Mouse (Mus musculus) thymus, adult 18-20 months (tissue): ENCODE measurements around the gene Dnajc28.
A peak's percentile ranks its signal among the peaks of the same experiment; 100 is the strongest.

Experiments used
- DNase-seq, 2 experiments: peaks; one replicate each; pipeline ENCODE4 v3.0.0; 2022; ENCODE audit warnings: mixed read lengths in 2 of 2

The Dnajc28 gene

DNA sequence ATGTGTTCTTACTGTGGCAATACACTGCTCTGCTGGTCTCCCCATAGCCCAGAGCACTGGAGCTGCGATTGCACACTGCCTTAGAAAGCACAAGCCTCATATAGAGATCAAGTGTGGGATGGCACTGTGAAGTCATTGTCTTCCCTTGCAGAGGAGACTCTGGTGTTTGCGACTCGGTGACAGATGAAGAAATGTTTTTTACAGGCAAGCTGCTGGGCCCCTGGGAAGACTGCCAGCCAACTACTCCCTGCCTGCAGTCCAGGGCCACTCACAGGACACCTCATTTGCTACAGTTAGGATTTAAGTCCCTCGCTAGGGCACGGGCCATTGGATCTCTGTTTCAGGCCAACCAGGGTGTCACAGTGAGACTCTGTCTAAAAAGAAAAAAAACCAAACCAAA lies 13.6 kb upstream of the Dnajc28 start:
- no peak for DNase-seq

DNA sequence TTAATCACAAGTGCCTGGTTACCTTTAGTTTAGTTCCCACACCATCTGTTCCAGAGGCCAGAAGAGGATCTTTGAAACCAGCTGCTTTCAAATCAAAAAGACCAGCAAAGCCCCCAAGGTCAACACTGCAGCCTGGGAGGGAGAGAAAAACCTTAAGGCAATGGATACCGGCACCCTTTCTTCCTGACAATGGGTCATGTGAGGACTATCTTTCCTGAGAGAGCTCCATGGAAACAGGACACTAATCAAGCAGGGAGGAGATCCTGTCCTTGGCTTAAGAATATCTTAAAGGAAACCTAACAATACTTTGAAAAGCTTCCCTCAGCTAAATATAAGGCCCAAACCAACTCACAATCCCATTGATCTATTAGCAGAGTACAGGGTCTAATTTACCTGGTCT lies 11.8 kb upstream of the Dnajc28 start:
- DNase-seq: no peak

DNA sequence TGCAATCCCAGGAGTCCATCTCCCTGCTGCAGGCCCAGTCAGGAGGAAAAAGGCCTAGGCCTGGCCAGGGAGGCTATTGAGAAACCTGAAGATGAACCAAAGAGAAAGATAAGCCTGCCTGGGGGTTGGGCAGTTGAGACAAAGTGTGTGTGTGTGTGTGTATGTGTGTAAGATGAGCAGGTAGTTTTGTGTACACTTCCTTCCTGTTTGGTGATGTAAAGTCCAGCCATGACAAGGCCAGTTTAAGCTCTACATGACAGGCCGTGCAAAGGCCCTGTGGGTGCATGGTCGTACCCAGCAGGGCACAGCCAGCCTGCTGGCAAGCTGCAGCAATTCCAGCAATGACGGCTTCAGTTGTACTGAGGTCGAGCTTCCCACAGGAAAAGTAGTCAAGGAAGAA lies 10.9 kb upstream of the Dnajc28 start:
- no peak for DNase-seq

GRCm38 (mm10) chr16:91628673-91629072 lies 9.8 kb upstream of the Dnajc28 start:
- DNase-seq: no peak

- no peak for DNase-seq
Measured at GRCm38 (mm10) chr16:91627831-91628230, 9.0 kb upstream of the Dnajc28 start.

- no peak for DNase-seq
Measured at GRCm38 (mm10) chr16:91623074-91623473, 4.2 kb upstream of the Dnajc28 start.

DNA sequence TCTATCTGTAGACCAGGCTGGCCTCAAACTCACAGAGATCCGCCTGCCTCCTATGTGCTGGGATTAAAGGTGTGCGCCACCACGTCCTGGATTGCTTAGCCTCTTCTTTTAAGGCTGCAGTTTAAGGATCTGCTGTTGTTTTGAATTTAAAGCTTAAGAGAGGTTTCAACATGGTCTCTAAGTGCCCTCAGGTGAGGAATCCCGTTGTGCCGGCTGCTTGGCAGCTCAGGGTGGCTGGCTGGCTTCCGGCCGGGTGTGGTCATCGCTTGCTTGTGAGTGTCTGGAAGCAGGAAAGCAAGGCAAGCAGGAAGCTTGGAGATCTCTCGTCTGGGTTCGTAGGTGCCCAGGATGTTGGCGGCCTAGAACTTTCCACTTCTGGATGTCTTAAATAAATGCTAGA lies 2.2 kb upstream of the Dnajc28 start:
- no peak for DNase-seq

DNA sequence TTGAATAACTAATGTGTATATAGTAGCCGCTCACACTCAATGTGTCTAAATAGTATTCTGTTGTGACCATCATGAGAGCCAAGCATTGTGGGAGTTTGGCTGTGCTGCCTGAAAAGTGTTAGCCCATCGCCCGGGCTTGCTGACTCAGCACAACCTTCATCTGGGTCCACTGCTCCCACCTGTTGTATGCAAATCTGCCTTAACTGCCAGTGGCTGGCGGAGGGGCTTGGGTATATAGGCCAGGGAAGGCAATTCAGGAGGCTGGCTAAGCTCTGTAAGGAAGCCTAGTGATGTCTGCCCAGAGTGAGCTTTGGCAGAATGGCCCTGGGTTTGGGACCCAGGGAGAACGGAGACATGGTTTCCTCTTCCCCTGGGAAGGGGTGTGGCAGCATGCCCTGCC lies 1.4 kb upstream of the Dnajc28 start:
- DNase-seq: no peak

DNA sequence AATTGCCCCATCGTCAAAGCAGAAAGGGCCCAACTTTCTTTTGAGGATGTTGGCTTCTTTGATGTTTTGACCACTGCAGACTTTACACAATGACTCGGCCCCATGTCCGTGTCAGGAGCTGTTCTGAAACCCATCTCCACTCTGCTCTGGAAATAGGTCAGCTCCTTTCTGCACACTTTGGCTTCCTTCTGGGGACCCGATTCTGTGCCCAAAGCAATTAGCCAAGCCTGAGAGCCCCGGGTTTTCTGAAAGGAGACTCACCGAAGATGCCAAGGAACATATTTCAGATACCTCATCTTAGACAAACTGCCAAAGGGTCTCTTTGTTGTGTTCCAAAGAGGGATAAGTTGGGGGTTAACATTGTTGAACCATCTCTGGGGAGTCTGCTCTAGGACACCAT lies 4.3 kb downstream of the Dnajc28 start:
- no peak for DNase-seq

- DNase-seq: no peak
Measured at GRCm38 (mm10) chr16:91612525-91612924, 6.3 kb downstream of the Dnajc28 start.

DNA sequence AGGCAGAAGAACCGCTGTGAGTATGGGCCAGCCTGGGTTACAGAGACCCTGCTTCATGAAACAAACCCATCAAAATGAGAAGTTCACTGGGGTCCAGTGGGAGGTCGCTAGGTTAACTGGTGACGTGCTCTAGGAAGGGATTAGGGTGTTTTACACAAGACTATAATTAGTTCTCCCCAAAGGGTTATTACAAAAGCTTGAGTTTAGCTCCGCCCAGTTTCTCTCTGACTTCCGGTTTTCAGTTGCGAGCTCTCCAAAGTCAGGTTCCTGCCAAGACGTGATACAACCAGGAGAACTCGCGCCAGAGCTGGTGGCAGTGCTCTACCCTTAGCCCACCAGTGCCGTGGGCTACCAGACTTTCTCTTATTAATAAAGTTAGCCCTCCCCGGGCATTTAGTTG lies 7.6 kb downstream of the Dnajc28 start:
- no peak for DNase-seq

GRCm38 (mm10) chr16:91609501-91610245 lies 9.2 kb downstream of the Dnajc28 start:
- no peak for DNase-seq

DNA sequence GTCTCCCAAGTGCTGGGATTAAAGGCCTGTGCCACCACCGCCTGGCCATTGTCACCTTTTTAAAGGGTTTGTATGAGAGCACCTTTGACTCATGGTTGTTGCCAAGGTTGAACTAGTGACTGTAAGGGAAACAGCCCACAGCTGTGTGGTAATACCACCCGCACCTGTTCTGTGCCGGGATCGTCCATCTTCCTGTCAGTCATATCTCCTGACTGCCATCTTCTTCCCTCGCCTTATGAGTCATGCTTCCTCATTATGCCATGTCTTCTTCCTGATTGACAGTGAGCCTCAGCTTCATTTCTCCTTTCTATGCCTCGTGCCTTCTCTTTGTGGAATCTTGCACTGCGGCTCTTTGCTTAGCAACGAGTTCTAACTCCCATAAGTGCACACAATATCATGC lies 11.9 kb downstream of the Dnajc28 start:
- no peak for DNase-seq

DNA sequence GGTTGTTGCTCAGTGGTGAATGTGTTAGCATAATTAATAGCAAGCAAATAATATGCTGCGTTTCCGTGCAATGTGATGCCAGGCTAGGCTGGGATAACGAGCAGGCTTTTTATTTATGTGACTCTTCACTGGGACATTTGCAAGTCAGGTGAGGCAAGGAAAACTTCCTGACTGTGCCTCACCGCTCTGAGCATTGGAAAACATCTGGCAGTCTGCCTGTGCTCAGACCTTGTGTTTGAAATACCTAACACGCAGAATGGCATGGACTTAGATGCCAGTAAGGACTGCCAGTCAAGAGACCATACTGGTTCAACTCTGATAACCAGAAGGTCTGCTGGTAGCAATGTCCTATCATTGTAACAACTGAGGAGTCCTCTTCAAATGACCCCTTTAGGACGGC lies 13.7 kb downstream of the Dnajc28 start:
- no peak for DNase-seq

- no peak for DNase-seq
Measured at GRCm38 (mm10) chr16:91601693-91602092, 17.1 kb downstream of the Dnajc28 start.

DNA sequence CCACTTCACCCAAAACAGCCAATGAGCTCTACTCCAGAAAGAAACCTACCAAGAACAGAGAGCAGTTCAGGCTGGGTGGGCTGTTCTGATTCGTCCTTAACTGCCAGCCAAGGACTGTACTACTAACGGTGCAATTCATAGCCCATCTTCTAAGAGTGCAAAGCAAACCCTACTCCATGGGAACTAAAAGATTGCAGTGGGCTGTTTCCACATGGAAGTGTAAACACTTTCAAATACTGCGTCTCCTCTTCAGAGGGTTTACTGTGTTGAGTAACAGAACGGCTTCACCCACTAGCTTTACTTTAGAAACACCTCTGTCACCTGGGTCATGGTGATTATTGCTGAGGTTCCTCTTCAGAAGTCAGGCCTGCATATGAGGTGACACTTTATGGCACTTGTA lies 17.7 kb downstream of the Dnajc28 start:
- DNase-seq: no peak

GRCm38 (mm10) chr16:91599242-91599641 lies 19.6 kb downstream of the Dnajc28 start:
- DNase-seq: no peak

- DNase-seq: peak; percentile 97 to 98
Measured at GRCm38 (mm10) chr16:91597672-91598010, 21.2 kb downstream of the Dnajc28 start, which contains the start of gene Tmem50b. Gene Tmem50b (minus strand): TSS chr16:91597800.

DNA sequence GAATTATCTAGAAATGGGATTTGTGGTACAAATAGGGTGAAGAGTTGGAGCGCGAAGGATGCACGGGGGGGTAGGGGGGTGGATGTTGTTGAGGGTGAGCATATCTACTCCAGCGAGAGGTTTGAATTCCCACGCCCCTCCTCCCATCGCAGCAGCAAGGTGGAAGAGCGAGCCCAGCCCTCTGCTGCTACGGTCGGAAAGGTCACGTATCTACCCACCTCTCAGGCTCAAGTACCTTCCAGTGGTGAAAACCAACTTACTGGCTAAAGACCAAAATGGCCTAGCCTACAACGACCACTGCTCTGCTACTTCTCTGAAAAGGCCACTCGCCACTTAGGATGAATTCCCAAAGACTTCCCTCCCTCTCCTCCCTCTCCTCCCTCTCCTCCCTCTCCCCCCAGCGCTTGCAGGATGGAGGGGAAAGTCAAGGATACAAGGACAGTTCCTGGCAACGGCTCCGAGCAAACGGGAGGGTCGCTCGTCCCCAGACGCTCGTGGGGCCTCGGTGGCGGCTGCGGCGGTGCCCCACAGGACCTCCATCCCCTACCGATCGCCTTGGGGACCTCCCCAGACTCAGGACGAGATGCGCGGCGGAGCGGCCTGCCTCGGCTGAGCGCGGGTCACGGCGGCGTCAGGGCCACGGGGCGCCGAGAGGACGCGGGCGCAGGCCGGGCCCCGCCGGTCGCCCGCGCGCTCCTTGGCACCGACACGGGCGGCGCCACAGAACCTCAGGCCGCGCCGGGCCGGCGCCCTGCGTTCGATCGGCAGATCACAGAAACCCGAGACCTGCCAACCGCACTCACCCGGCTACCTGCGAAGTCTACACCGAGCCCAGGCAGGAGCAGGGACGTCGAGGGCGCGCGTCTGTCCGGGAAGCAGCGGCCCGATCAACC lies 21.8 kb downstream of the Dnajc28 start:
- DNase-seq: peak; percentile 24 to 37

GRCm38 (mm10) chr16:91596397-91596778 lies 22.4 kb downstream of the Dnajc28 start:
- no peak for DNase-seq

- no peak for DNase-seq
Measured at GRCm38 (mm10) chr16:91595076-91595475, 23.8 kb downstream of the Dnajc28 start.

GRCm38 (mm10) chr16:91593262-91593661 lies 25.6 kb downstream of the Dnajc28 start:
- no peak for DNase-seq

DNA sequence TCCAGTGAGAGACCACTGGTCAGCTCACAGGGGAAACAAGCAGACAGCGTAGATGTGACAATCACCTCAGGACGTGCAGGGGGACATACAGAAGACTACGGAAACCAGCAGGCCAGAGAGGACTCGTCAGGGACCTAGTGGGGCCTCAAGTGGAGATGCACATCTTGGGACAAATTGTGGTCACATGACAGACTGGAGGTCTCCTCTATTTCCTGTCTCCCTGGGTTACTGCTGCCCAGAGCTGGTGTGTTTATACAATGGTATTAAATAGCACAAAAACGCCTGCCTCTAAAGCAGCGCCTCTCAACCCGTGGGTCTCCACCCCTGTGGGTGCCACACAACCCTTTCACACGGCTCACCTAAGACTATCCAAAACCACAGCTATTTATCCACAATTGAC lies 26.7 kb downstream of the Dnajc28 start:
- DNase-seq: no peak

- no peak for DNase-seq
Measured at GRCm38 (mm10) chr16:91588703-91589102, 30.1 kb downstream of the Dnajc28 start.
